Comparison of ENCODE assay signal across 26 mouse cellular contexts in genomic region chrX:12043352-12043751, GRCm38 (mm10).
DNase-seq lines count a peak whose midpoint lies in the region; ATAC-seq and TF ChIP-seq lines count a peak whose summit lies in the region.
"Had no signal": no experiment of that assay in that cellular context is flagged by ENCODE, and none has a peak within 500 bp of the region (broad histone marks: within the 10 kb centered on the region; RNA-seq: fewer than 3 reads in every experiment).

No protein-coding gene starts in this region.

- peaks cover 16% of the 10 kb centered on the region for H3K36me3 ChIP-seq in liver, postnatal 0 days (replicated peaks; ENCODE audit: insufficient read depth, low read length)
- peaks cover 19% of the 10 kb centered on the region for H3K36me3 ChIP-seq in liver, embryonic 11.5 days (ENCODE audit: control insufficient read depth, insufficient read depth, low read length)
- peaks cover 8% of the 10 kb centered on the region; the same call in 1 of the 2 replicates for H3K36me3 ChIP-seq in intestine, embryonic 15.5 days
- H3K36me3 ChIP-seq in intestine, postnatal 0 days (ENCODE audit: control insufficient read depth, insufficient read depth) = peaks cover 23% of the 10 kb centered on the region; the same call in 1 of the 2 replicates
- H3K36me3 ChIP-seq in thymus, adult 2 months (ENCODE audit: control insufficient read depth, insufficient read depth, low read length) = peaks cover 55% of the 10 kb centered on the region

- peak; percentile 84 for ATAC-seq in liver, postnatal 0 days
- ATAC-seq in liver, embryonic 11.5 days (replicated peaks; ENCODE audit: low FRiP score) = no peak
- peak; percentile 65 for ATAC-seq in intestine, embryonic 15.5 days
- ATAC-seq in intestine, postnatal 0 days = peak; percentile 61; the same call in 1 of the 2 replicates
- ATAC-seq: forebrain, embryonic 16.5 days; Patski had no signal

- no peak overlapping the region for H3K9ac ChIP-seq in liver, postnatal 0 days (replicated peaks)
- H3K9ac ChIP-seq in liver, embryonic 11.5 days (ENCODE audit: low read depth, low read length) = no peak overlapping the region
- no peak overlapping the region for H3K9ac ChIP-seq in intestine, embryonic 15.5 days
- no peak overlapping the region for H3K9ac ChIP-seq in intestine, postnatal 0 days (ENCODE audit: low read depth, low read length)
- H3K9ac ChIP-seq: neural tube, embryonic 13.5 days had no signal

- WGBS in liver, postnatal 0 days (ENCODE audit: insufficient replicate concordance) = 73% methylated on average over 14 of the region's 14 CpGs
- 80% methylated on average over 14 of the region's 14 CpGs for WGBS in liver, embryonic 11.5 days
- WGBS in intestine, embryonic 15.5 days = 61% methylated on average over 14 of the region's 14 CpGs
- 55% methylated on average over 14 of the region's 14 CpGs for WGBS in intestine, postnatal 0 days
- 91% methylated on average over 14 of the region's 14 CpGs for WGBS in thymus, adult 2 months

- H3K4me1 ChIP-seq in liver, postnatal 0 days (ENCODE audit: insufficient read depth) = no peaks in the 10 kb centered on the region
- H3K4me1 ChIP-seq in liver, embryonic 11.5 days (replicated peaks; ENCODE audit: control insufficient read depth, insufficient read depth, low read length) = no peaks in the 10 kb centered on the region
- H3K4me1 ChIP-seq in intestine, embryonic 15.5 days (replicated peaks) = no peaks in the 10 kb centered on the region
- no peaks in the 10 kb centered on the region for H3K4me1 ChIP-seq in intestine, postnatal 0 days (replicated peaks; ENCODE audit: control insufficient read depth, insufficient read depth, low read length)
- peaks cover 13% of the 10 kb centered on the region for H3K4me1 ChIP-seq in thymus, adult 2 months (replicated peaks; ENCODE audit: control insufficient read depth, insufficient read depth, low read length)

- H3K4me2 ChIP-seq in liver, postnatal 0 days (ENCODE audit: low read depth, low read length) = no peak overlapping the region
- H3K4me2 ChIP-seq in liver, embryonic 11.5 days = no peak overlapping the region
- no peak overlapping the region for H3K4me2 ChIP-seq in intestine, embryonic 15.5 days (replicated peaks)
- H3K4me2 ChIP-seq in intestine, postnatal 0 days (replicated peaks; ENCODE audit: low read depth) = no peak overlapping the region
- H3K4me2 ChIP-seq: heart, embryonic 11.5 days; neural tube, embryonic 13.5 days had no signal

- H3K27me3 ChIP-seq in liver, postnatal 0 days (ENCODE audit: insufficient read depth, low read length) = no peaks in the 10 kb centered on the region
- H3K27me3 ChIP-seq in liver, embryonic 11.5 days (replicated peaks; ENCODE audit: control insufficient read depth, insufficient read depth, low read length) = no peaks in the 10 kb centered on the region; the same call in none of the 2 replicates
- no peaks in the 10 kb centered on the region for H3K27me3 ChIP-seq in intestine, embryonic 15.5 days (replicated peaks)
- no peaks in the 10 kb centered on the region for H3K27me3 ChIP-seq in intestine, postnatal 0 days (replicated peaks; ENCODE audit: control insufficient read depth, insufficient read depth, low read length)
- H3K27me3 ChIP-seq in thymus, adult 2 months (ENCODE audit: control insufficient read depth, insufficient read depth, low read length) = no peaks in the 10 kb centered on the region
- H3K27me3 ChIP-seq: CH12.LX had no signal

- TF ChIP-seq EP300 in liver, postnatal 0 days (IDR thresholded peaks at IDR 0.05; ENCODE audit: low read depth) = no peak

- no peak overlapping the region for H3K4me3 ChIP-seq in liver, postnatal 0 days (ENCODE audit: low read depth, low read length)
- H3K4me3 ChIP-seq in liver, embryonic 11.5 days (ENCODE audit: low read depth, low read length) = no peak overlapping the region
- no peak overlapping the region for H3K4me3 ChIP-seq in intestine, embryonic 15.5 days (replicated peaks)
- H3K4me3 ChIP-seq in intestine, postnatal 0 days (ENCODE audit: low read depth, low read length) = no peak overlapping the region
- H3K4me3 ChIP-seq in thymus, adult 2 months (ENCODE audit: control insufficient read depth, insufficient read depth, low read length) = no peak overlapping the region
- H3K4me3 ChIP-seq: embryonic facial prominence, embryonic 10.5 days; left cerebral cortex, adult 2 months; neural tube, embryonic 13.5 days had no signal

- H3K27ac ChIP-seq in liver, postnatal 0 days (ENCODE audit: low read depth) = no peak overlapping the region
- H3K27ac ChIP-seq in liver, embryonic 11.5 days (ENCODE audit: low read depth, low read length) = no peak overlapping the region
- no peak overlapping the region for H3K27ac ChIP-seq in intestine, embryonic 15.5 days
- H3K27ac ChIP-seq in intestine, postnatal 0 days (ENCODE audit: low read depth, low read length) = no peak overlapping the region
- no peak overlapping the region for H3K27ac ChIP-seq in thymus, adult 2 months (ENCODE audit: control insufficient read depth, insufficient read depth, low read length)
- H3K27ac ChIP-seq: embryonic facial prominence, embryonic 10.5 days; left cerebral cortex, adult 2 months; neural tube, embryonic 13.5 days had no signal

- H3K9me3 ChIP-seq in liver, postnatal 0 days (ENCODE audit: low read length) = no peaks in the 10 kb centered on the region
- no peaks in the 10 kb centered on the region for H3K9me3 ChIP-seq in liver, embryonic 11.5 days (ENCODE audit: control insufficient read depth, low read length)
- H3K9me3 ChIP-seq in intestine, embryonic 15.5 days = no peaks in the 10 kb centered on the region
- H3K9me3 ChIP-seq in intestine, postnatal 0 days (ENCODE audit: control insufficient read depth) = no peaks in the 10 kb centered on the region
- H3K9me3 ChIP-seq: embryonic facial prominence, embryonic 10.5 days; G1E; neural tube, embryonic 13.5 days had no signal

- TF ChIP-seq POLR2A in thymus, adult 2 months (IDR thresholded peaks at IDR 0.05; ENCODE audit: control insufficient read depth, extremely low read depth, insufficient read depth, low read length, poor library complexity) = no peak

- peak; percentile 21 to 49 for DNase-seq in kidney, adult 8-10 months
- no peak for DNase-seq in kidney, postnatal 10 days
- peak; percentile 41 for DNase-seq in liver, postnatal 0 days
- no peak for DNase-seq in liver, embryonic 11.5 days (ENCODE audit: low spot score)
- DNase-seq in thymus, adult 2 months = no peak
- DNase-seq: adrenal gland, postnatal 36 days; B cell, adult 2 months; cerebellum, adult 11 months; cerebellum, adult 9-11 months; gastrocnemius, postnatal 10 days; heart, adult 11 months; lung, adult 2 months; lung, postnatal 14 days; retina, postnatal 1 day; right cerebral cortex, postnatal 25 days; thymus, postnatal 14 days had no signal

- TF ChIP-seq CTCF in liver, postnatal 0 days (IDR thresholded peaks at IDR 0.05; ENCODE audit: low read depth) = no peak
- TF ChIP-seq CTCF in intestine, postnatal 0 days (IDR thresholded peaks at IDR 0.05; ENCODE audit: low read depth) = no peak
- TF ChIP-seq CTCF in thymus, adult 2 months (IDR thresholded peaks at IDR 0.05; ENCODE audit: borderline replicate concordance, control insufficient read depth, extremely low read depth, insufficient read depth, low read length, poor library complexity) = no peak

Comparison
In these comparisons a context has a peak if more than half of its experiments do, and no peak if none do; other contexts are left out.
1. DNase-seq: peak in kidney, adult 8-10 months (2 of 2) and liver, postnatal 0 days (single experiment); none in kidney, postnatal 10 days (single experiment), liver, embryonic 11.5 days (single experiment) and thymus, adult 2 months (single experiment).